Mouse (Mus musculus) hindbrain, embryonic 12.5 days (tissue): ENCODE results near the gene 2300009A05Rik. TPM values are rescaled to one million over a fixed set of nuclear protein-coding genes. Genes with fewer than 3 reads are reported as not detected.

Experiments used
- polyA plus RNA-seq: library from polyadenylated mRNA; unstranded; fragments of >200 nt; fragmentation: Nextera tagmentation; extraction: Ambion mirVana; gene quantifications from 2 replicates; pipeline ENCODE4 v1.2.1, GENCODE M21; 2016

Gene 2300009A05Rik
- polyA plus RNA-seq, 1 experiment from 2014 or later, result 53.1 TPM

Other genes starting within 250 kb of the 2300009A05Rik start
- 42.0 and 43.0 TPM in 2 replicates for gene Map2k5, start 21.3 kb downstream of the 2300009A05Rik start, polyA plus RNA-seq
- gene Iqch, start 203.2 kb upstream of the 2300009A05Rik start, polyA plus RNA-seq, result 0.10 and 0.16 TPM in 2 replicates
- gene Aagab, start 203.4 kb upstream of the 2300009A05Rik start, polyA plus RNA-seq, result 54.1 and 61.1 TPM in 2 replicates